Mouse (Mus musculus) hindbrain, embryonic 14.5 days (tissue): ENCODE data around the gene Ralgapb. TPM values are rescaled to one million over a fixed set of nuclear protein-coding genes. Genes with fewer than 3 reads are reported as not detected.

Source experiments
- ATAC-seq: fragments of 200-750 bp; cut with Nextera tagmentation; 2 replicates; pipeline ENCODE4 v1.8.0; 2017; ENCODE audit warnings: moderate number of reproducible peaks, mild to moderate bottlenecking, moderate TSS enrichment, moderate library complexity; ENCODE audit not compliant: low FRiP score
- DNase-seq: peaks from one replicate; pipeline ENCODE4 v3.0.0-alpha.2; 2015; ENCODE audit warnings: low spot score
- H3K27ac ChIP-seq: fragments of 300-500 bp; sonication (generic); 2 replicates; pipeline ENCODE4 v1.5.1; 2014; ENCODE audit warnings: mild to moderate bottlenecking, moderate library complexity
- H3K27me3 ChIP-seq: fragments of 300-500 bp; sonication (generic); 2 replicates; pipeline ENCODE4 v1.6.1; 2014; ENCODE audit warnings: mild to moderate bottlenecking, low read length, mixed read lengths; ENCODE audit not compliant: control insufficient read depth, insufficient read depth
- H3K36me3 ChIP-seq: fragments of 300-500 bp; sonication (generic); replicated peaks from 2 replicates; pipeline ENCODE4 v1.6.1; 2014; ENCODE audit not compliant: control insufficient read depth, insufficient read depth
- H3K4me1 ChIP-seq: fragments of 300-500 bp; sonication (generic); replicated peaks from 2 replicates; pipeline ENCODE4 v1.6.1; 2014; ENCODE audit warnings: antibody characterized with exemption, low read length, mixed read lengths; ENCODE audit not compliant: control insufficient read depth, insufficient read depth
- H3K4me2 ChIP-seq: fragments of 300-500 bp; sonication (generic); replicated peaks from 2 replicates; pipeline ENCODE4 v1.6.1; 2014; ENCODE audit warnings: mild to moderate bottlenecking, moderate library complexity
- H3K4me3 ChIP-seq: fragments of 300-500 bp; sonication (generic); replicated peaks from 2 replicates; pipeline ENCODE4 v1.5.1; 2014; ENCODE audit warnings: mild to moderate bottlenecking, low read length
- H3K9ac ChIP-seq: fragments of 300-500 bp; sonication (generic); 2 replicates; pipeline ENCODE4 v1.6.1; 2014
- H3K9me3 ChIP-seq: fragments of 300-500 bp; sonication (generic); 2 replicates; pipeline ENCODE4 v1.6.1; 2016; ENCODE audit warnings: low read length; ENCODE audit not compliant: control insufficient read depth
- WGBS: fragments of 180-500 bp; shearing (Covaris S2); extraction: QIAGEN DNeasy Blood & Tissue Kit; methylation state at CpG from one replicate; pipeline ENCODE4 v1.1.7; 2014; 5-methylcytosine and 5-hydroxymethylcytosine counted together
- polyA plus RNA-seq: library from polyadenylated mRNA; unstranded; fragments of >200 nt; fragmentation: Nextera tagmentation; extraction: Ambion mirVana; gene quantifications from 2 replicates; pipeline ENCODE4 v1.2.1, GENCODE M21; 2014

Ralgapb gene
- polyA plus RNA-seq, 1 experiment from 2014 or later, result 34.7 TPM

DNA sequence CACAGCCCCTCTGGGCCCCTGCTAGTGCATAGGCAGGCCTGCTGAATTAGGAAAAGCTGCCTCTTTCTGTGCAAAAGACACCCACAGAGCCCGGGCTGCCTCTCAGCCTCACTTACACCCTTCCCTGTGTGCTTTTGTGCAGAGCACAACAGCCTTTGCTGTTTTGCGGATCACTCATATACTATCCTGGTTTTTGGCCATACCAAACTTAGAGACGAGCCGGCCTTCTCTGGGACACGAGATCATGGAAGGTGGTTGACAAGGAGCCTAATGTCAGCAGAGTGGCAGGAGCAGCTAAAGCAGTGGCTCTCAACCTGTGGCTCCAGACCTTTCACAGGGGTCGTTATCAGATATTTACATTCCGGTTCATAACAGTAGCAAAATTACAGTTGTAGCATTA, 93.6 kb downstream of the Ralgapb start:
- no peak overlapping the region for H3K4me3 ChIP-seq
- WGBS, result 88% methylated on average over 7 of the region's 7 CpGs
- no peak overlapping the region for H3K4me2 ChIP-seq
- H3K27ac ChIP-seq, result no peak overlapping the region
- peaks cover 11% of the 10 kb centered on the region for H3K36me3 ChIP-seq
- H3K9me3 ChIP-seq, result no peaks in the 10 kb centered on the region
- ATAC-seq (no peak), DNase-seq (no peak)
- no peaks in the 10 kb centered on the region for H3K4me1 ChIP-seq
- no peaks in the 10 kb centered on the region for H3K27me3 ChIP-seq
- no peak overlapping the region for H3K9ac ChIP-seq

DNA sequence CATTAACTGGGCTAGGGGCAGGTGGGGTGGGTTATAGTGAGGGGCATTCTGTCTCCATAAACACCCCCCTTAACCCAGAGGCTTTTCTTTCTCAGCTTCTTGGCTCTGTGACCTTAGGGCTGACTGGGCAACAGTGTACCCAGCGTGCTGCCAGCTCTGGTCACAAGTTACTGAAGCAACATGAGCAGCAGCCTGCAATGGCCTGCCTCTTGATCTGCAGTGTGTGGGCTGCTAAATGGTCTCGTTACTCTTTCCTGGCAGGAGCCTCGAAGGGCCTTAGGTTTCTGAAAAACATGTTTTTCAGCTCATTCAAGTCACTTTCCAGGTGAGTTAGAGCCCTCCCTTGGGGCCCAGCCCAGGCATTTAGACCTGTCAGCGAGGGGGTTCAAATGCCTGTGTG, 94.0 kb downstream of the Ralgapb start:
- Histone ChIP-seq H3K27ac (no peak overlapping the region), H3K36me3 (peaks cover 11% of the 10 kb centered on the region), H3K9me3 (no peaks in the 10 kb centered on the region), H3K4me2 (no peak overlapping the region), H3K27me3 (no peaks in the 10 kb centered on the region), H3K9ac (no peak overlapping the region), H3K4me3 (no peak overlapping the region), H3K4me1 (no peaks in the 10 kb centered on the region)
- ATAC-seq (no peak), DNase-seq (no peak)
- WGBS, result 79% methylated on average over 4 of the region's 4 CpGs

DNA sequence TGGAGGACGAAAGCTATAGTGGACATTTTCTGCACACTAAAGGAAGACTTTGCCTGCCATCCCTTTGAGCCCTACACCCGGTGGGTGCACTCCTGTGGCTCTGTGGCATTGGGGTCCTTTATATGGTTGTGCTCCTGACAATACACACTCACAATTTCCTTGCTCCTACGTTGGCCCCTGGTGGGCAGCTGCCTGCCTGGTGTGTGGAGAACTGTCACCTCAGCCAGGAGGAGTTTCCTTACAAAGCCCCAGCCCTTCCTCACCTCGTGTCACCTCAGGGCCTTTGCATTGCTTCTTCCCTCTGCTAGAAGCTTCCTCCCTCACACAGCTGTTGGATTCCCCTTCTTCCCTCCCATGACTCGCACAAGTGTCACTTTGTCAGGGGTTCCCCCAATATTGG, 96.8 kb downstream of the Ralgapb start:
- 84% methylated on average over 5 of the region's 5 CpGs for WGBS
- H3K9me3 ChIP-seq, result no peaks in the 10 kb centered on the region
- H3K27ac ChIP-seq, result no peak overlapping the region
- no peak overlapping the region for H3K4me2 ChIP-seq
- DNase-seq, result no peak
- H3K4me3 ChIP-seq, result no peak overlapping the region
- H3K4me1 ChIP-seq, result no peaks in the 10 kb centered on the region
- no peak for ATAC-seq
- H3K27me3 ChIP-seq, result no peaks in the 10 kb centered on the region
- no peak overlapping the region for H3K9ac ChIP-seq
- H3K36me3 ChIP-seq, result no peaks in the 10 kb centered on the region

DNA sequence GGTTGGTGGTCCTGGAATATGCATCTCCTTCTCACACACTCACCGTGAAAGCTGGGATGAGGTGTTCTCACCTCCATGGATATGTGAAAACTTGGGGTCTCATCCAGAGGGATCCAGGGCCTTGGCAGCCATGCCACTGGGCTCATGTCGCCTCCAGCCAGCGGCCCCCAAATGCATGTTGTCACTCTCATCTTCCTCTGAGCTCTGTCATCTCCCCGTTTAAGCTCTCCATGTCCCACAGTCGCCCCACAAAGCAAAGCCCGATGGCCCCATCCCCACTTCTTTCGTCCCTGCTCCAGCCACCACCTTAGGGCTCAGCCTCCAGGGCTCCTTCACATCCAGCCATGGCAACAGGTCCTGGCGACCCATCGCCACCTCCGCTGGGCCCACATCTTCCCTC, 97.4 kb downstream of the Ralgapb start:
- ATAC-seq, result no peak
- no peak for DNase-seq
- Histone ChIP-seq H3K9me3 (no peaks in the 10 kb centered on the region), H3K27me3 (no peaks in the 10 kb centered on the region), H3K9ac (no peak overlapping the region), H3K36me3 (no peaks in the 10 kb centered on the region), H3K4me2 (no peak overlapping the region), H3K27ac (no peak overlapping the region), H3K4me1 (no peaks in the 10 kb centered on the region), H3K4me3 (no peak overlapping the region)
- 92% methylated on average over 10 of the region's 10 CpGs for WGBS

DNA sequence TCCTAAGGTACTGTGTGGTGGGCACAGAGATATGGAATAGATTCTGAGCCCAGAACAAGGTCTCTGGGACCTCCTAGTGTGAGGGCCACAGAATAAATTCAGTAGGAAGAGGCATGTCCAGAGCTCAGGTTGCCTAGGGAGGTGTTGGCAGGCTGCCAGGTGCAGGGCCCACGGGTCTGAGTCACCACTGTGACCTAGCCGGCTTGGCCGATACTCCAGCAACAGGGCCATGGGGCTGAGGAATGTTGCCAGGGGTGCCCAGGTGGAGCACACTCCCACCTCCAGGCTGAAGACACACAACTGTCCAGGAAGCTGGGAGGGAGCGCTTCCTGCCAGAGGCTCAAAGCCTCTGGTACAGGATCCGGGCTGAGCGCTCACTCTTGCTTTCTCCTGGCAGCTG, 101.0 kb downstream of the Ralgapb start:
- no peak overlapping the region for H3K9ac ChIP-seq
- no peak for DNase-seq

DNA sequence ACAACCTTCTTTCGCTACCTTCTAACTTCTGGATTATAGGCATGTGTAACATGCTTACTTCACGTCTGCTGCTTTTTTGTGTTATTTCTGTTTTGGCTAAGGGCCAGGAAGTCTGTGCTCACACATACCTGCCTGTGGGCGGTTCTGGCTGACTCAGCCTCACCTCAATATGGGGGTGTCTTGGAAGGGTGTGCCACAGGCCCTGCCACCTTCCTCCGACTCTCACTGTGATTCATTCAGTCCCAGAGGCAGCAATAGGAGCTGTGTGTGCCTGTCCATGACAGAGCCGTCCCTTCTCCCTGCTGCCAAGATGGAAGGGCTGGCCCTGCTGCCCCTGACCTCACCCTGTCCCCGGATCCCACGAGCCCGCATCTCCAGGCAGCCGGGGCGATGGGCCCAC, 102.9 kb downstream of the Ralgapb start, which contains the start of gene Arhgap40:
Gene Arhgap40, plus strand, starts transcription at position 269 of the 400 bp plus-strand sequence.
- no peaks in the 10 kb centered on the region for H3K36me3 ChIP-seq
- H3K9ac ChIP-seq, result no peak within 1 kb of the TSS
- ATAC-seq, result no peak
- no peaks in the 10 kb centered on the region for H3K27me3 ChIP-seq
- H3K4me3 ChIP-seq, result no peak within 1 kb of the TSS
- no peak within 1 kb of the TSS for H3K4me2 ChIP-seq
- WGBS, result 90% methylated on average over 10 of the region's 10 CpGs
- H3K9me3 ChIP-seq, result no peaks in the 10 kb centered on the region
- no peak for DNase-seq
- H3K27ac ChIP-seq, result no peak within 1 kb of the TSS
- no peaks in the 10 kb centered on the region for H3K4me1 ChIP-seq

More for the DNA sequence above, 101.0 kb downstream of the Ralgapb start:
- Histone ChIP-seq H3K27ac (no peak overlapping the region), H3K36me3 (no peaks in the 10 kb centered on the region), H3K4me3 (no peak overlapping the region), H3K4me2 (no peak overlapping the region), H3K4me1 (no peaks in the 10 kb centered on the region), H3K27me3 (no peaks in the 10 kb centered on the region), H3K9me3 (no peaks in the 10 kb centered on the region)
- ATAC-seq, result no peak
- WGBS, result 69% methylated on average over 6 of the region's 6 CpGs

DNA sequence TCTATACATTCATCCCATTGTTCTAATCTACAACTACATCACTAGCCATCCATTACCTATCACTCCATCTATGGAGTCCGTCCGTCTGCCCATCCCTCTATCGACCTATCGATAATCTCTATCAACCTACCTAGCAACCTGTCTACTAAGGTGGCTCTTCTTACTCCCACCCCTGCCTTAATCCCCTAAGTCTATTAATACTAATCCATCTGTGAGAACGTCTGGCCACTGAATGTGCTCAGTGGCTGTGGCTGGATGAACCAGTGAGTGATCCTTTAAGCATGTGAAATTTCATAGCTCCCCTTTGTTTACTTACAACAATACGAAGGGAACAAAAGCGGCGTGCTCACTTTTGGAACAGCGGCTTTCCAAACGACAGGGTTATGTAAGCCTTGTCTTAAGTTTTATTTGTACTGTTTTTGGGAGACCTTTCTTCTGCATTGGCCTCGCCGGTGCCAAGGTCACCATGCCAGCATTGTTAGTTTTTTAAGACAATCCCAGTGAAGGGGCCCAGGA, 104.2 kb downstream of the Ralgapb start:
- H3K4me2 ChIP-seq, result no peak overlapping the region
- H3K27me3 ChIP-seq, result no peaks in the 10 kb centered on the region
- no peak overlapping the region for H3K4me3 ChIP-seq
- DNase-seq (no peak), ATAC-seq (no peak)
- H3K4me1 ChIP-seq, result no peaks in the 10 kb centered on the region
- H3K9ac ChIP-seq, result no peak overlapping the region
- H3K9me3 ChIP-seq, result no peaks in the 10 kb centered on the region
- H3K36me3 ChIP-seq, result no peaks in the 10 kb centered on the region
- H3K27ac ChIP-seq, result no peak overlapping the region
- 84% methylated on average over 12 of the region's 12 CpGs for WGBS

DNA sequence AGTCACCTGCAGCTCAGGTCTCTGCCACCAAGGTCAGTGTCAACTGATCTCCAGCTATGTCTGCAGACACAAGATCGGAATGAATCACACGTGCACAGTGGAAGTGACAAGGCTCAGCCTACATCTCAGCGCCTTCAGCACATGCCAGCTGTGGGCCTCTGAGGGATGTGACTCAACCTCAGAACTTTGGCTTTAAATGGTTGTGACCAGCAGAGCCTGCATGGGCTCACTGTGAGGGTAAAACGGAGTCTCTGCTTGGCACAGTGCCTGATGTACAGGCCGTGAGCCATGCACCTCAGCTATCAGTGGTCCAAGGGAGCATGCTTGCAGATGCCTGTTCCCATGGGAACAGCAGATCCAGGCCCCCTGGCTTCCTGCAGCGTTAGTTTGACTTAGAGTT, 108.9 kb downstream of the Ralgapb start:
- Histone ChIP-seq H3K9ac (no peak overlapping the region), H3K4me2 (no peak overlapping the region), H3K9me3 (no peaks in the 10 kb centered on the region), H3K27me3 (no peaks in the 10 kb centered on the region), H3K27ac (no peak overlapping the region), H3K36me3 (no peaks in the 10 kb centered on the region), H3K4me1 (no peaks in the 10 kb centered on the region), H3K4me3 (no peak overlapping the region)
- DNase-seq, result no peak
- 68% methylated on average over 6 of the region's 6 CpGs for WGBS
- no peak for ATAC-seq

DNA sequence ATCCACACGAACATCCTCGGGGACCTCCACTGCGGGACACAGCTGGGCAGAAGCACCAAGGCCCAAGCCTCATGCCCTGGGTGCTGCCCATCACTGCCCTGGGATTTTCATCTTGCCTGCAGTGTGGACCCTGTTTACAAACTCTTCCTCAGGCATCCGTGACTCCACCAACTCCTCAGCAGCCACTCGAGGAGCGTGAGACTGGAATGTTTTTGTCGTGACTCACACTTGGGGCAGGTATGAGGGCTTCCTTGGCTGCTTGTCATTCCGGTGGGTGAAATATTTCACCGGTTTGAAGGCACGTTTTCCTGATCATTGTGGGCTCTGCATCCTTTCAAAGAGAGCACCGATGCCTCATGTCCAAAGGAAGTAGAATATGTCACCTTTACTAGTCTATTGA, 109.4 kb downstream of the Ralgapb start:
- DNase-seq (no peak), ATAC-seq (no peak)
- no peaks in the 10 kb centered on the region for H3K4me1 ChIP-seq
- no peak overlapping the region for H3K4me3 ChIP-seq
- H3K36me3 ChIP-seq, result no peaks in the 10 kb centered on the region
- no peaks in the 10 kb centered on the region for H3K27me3 ChIP-seq
- no peaks in the 10 kb centered on the region for H3K9me3 ChIP-seq
- 83% methylated on average over 11 of the region's 11 CpGs for WGBS
- H3K27ac ChIP-seq, result no peak overlapping the region
- H3K4me2 ChIP-seq, result no peak overlapping the region
- H3K9ac ChIP-seq, result no peak overlapping the region

DNA sequence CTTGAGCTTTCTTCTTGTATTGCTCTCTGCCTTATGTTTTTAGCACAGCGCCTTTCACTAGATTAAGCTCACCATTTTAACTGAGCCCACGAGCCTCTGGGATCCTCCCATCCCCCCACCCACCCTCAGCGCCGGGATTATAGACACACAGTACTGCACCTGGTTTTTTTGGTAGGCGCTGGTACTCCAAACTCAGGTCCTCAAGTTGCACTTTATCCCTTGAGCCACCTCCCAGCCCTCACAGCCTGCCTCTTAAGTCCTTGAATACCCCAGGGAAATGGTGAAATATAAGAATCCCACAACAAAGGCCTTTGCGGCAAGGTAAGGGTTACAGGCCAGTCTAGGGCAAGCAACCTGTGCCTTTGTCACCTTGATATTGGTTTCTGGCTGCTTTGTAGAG, 110.2 kb downstream of the Ralgapb start:
- 91% methylated on average over 6 of the region's 6 CpGs for WGBS
- Histone ChIP-seq H3K36me3 (no peaks in the 10 kb centered on the region), H3K27me3 (no peaks in the 10 kb centered on the region), H3K27ac (no peak overlapping the region), H3K9me3 (no peaks in the 10 kb centered on the region), H3K9ac (no peak overlapping the region), H3K4me3 (no peak overlapping the region), H3K4me1 (no peaks in the 10 kb centered on the region), H3K4me2 (no peak overlapping the region)
- ATAC-seq, result no peak
- DNase-seq, result no peak
